Mouse (Mus musculus) heart, embryonic 15.5 days (tissue): ENCODE measurements around the gene Tchp. TPM values are rescaled to one million over a fixed set of nuclear protein-coding genes. Genes with fewer than 3 reads are reported as not detected.

Experiments
- ATAC-seq: fragments of 200-750 bp; cut with Nextera tagmentation; replicated peaks from 2 replicates; pipeline ENCODE4 v1.8.0; 2017; ENCODE audit warnings: low read depth, moderate TSS enrichment; ENCODE audit not compliant: insufficient number of reproducible peaks, insufficient read depth, low FRiP score
- H3K27ac ChIP-seq: fragments of 300-500 bp; sonication (generic); 2 replicates; pipeline ENCODE4 v1.5.1; 2015; ENCODE audit warnings: mild to moderate bottlenecking, inconsistent platforms
- H3K27me3 ChIP-seq: fragments of 300-500 bp; sonication (generic); 2 replicates; pipeline ENCODE4 v1.6.1; 2015; ENCODE audit warnings: inconsistent platforms
- H3K36me3 ChIP-seq: fragments of 300-500 bp; sonication (generic); 2 replicates; pipeline ENCODE4 v1.6.1; 2015; ENCODE audit warnings: mild to moderate bottlenecking, inconsistent platforms
- H3K4me1 ChIP-seq: fragments of 300-500 bp; sonication (generic); replicated peaks from 2 replicates; pipeline ENCODE4 v1.6.1; 2015; ENCODE audit warnings: inconsistent platforms
- H3K4me2 ChIP-seq: fragments of 300-500 bp; sonication (generic); 2 replicates; pipeline ENCODE4 v1.6.1; 2015; ENCODE audit warnings: inconsistent platforms, mild to moderate bottlenecking, moderate library complexity
- H3K4me3 ChIP-seq: fragments of 300-500 bp; sonication (generic); 2 replicates; pipeline ENCODE4 v1.5.1; 2015; ENCODE audit warnings: mild to moderate bottlenecking, inconsistent platforms
- H3K9ac ChIP-seq: fragments of 300-500 bp; sonication (generic); 2 replicates; pipeline ENCODE4 v1.6.1; 2015; ENCODE audit warnings: mild to moderate bottlenecking, inconsistent platforms
- H3K9me3 ChIP-seq: fragments of 300-500 bp; sonication (generic); replicated peaks from 2 replicates; pipeline ENCODE4 v1.6.1; 2016; ENCODE audit warnings: inconsistent platforms
- WGBS: fragments of 180-500 bp; shearing (Covaris S2); methylation state at CpG from one replicate; pipeline ENCODE4 v1.1.7; 2015; ENCODE audit warnings: mixed read lengths; 5-methylcytosine and 5-hydroxymethylcytosine counted together
- polyA plus RNA-seq: library from polyadenylated mRNA; unstranded; fragments of >200 nt; fragmentation: Nextera tagmentation; extraction: Ambion mirVana; gene quantifications from 2 replicates; pipeline ENCODE4 v1.2.1, GENCODE M21; 2015

The Tchp gene
- polyA plus RNA-seq, 1 experiment from 2014 or later = 8.6 TPM

DNA sequence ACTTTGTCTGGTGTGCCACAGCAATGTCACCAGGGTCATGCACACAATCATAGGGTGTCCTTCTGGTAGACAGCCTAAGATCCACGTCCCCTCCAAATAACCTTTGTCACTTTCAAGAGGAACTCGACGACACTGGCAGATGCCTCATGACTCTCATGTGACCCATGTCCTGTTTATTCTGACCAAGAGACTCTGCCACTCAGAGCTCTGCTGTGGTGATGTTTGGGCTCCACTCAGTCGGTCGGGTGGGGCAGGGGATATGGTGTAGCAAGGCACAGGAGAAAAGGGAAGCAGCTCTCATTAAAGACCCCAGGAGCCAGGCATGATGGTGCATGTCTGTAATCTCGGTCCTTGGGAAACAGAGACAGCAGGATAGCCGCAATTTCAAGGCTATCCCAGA, 8.5 kb upstream of the Tchp start:
- no peaks in the 10 kb centered on the region for H3K36me3 ChIP-seq
- H3K27ac ChIP-seq = no peak overlapping the region
- WGBS = 44% methylated on average over 7 of the region's 7 CpGs
- H3K9me3 ChIP-seq = no peaks in the 10 kb centered on the region
- H3K4me1 ChIP-seq = no peaks in the 10 kb centered on the region
- H3K4me3 ChIP-seq = no peak overlapping the region
- H3K9ac ChIP-seq = no peak overlapping the region
- H3K4me2 ChIP-seq = no peak overlapping the region
- no peak for ATAC-seq
- H3K27me3 ChIP-seq = peaks cover 11% of the 10 kb centered on the region

DNA sequence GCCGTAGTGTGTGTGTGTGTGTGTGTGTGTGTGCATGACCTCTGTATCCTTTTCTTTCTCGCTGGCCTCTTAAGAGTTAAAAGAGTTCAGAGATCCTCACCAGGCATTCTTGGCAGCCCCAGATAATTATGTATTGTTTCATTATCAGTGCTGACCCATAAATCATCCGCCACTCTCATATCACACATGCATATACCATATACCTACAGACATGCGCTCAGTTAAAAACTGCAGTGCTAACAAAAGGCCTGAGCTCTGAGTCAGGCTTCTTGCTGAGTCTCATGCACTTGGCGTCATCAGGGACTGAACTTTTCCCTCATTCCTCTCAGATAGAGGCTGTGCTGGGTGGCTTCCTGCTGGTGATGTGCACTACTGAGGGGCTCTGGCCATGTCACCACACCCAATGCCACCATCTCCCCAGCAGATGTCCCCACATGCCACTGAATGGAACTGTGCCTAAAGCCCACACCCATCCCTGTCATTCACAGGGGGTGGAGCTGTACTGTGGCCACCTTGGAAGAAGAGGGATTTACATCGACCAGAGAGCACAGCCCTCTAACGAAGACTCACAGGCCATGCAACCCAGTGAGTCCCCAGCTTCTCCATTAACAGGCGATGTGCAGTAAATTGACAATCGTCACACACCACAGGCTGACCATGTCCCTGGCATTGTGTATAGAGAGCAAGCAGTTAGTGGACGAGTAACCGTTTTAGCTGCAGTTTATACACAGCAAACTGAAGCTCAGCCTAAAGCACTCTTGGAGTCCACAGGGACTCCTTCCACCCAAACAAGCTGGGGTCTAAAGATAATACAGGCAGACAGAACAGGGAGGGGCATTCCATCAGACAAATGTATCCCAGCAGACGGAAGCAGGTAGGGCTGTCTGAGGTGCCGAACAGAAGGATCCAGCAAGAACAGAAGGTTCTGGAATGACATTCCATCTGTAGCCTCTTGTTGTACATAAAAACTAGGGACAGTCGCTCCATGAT, 4.9 kb upstream of the Tchp start:
- Histone ChIP-seq H3K36me3 (no peaks in the 10 kb centered on the region), H3K9ac (no peak overlapping the region), H3K4me1 (no peaks in the 10 kb centered on the region; the same call in 1 of the 2 replicates), H3K27ac (no peak overlapping the region), H3K4me2 (no peak overlapping the region), H3K27me3 (no peaks in the 10 kb centered on the region), H3K4me3 (no peak overlapping the region), H3K9me3 (no peaks in the 10 kb centered on the region)
- 0 out of 2 replicates have a peak, but pooled peaks have one; percentile 34 for ATAC-seq
- WGBS = 58% methylated on average over 14 of the region's 14 CpGs

DNA sequence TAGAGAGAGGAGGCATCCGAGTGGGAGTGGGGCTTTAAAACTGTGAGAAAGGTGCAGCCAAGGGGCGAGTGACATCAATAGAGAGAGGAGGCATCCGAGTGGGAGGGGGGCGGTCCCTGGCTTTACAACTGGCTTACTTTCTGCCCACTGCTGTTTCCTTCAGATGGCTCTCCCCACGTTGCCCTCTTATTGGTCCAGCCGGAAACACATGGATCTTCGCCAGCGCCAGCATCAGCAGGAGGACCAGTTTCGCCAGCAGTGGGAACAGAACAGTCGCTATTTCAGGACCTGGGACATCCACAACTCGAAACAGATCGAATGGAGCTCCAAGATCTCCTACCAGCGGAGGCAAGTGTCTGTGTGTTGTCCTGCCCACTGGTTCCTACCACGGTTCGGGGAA, 931 bp downstream of the Tchp start:
- Histone ChIP-seq H3K9me3 (no peaks in the 10 kb centered on the region), H3K27ac (no peak overlapping the region), H3K36me3 (peaks cover 25% of the 10 kb centered on the region), H3K4me3 (peak overlapping the region; percentile 92), H3K27me3 (no peaks in the 10 kb centered on the region), H3K4me1 (peaks cover 8% of the 10 kb centered on the region), H3K4me2 (peak overlapping the region; percentile 83), H3K9ac (peak overlapping the region; percentile 81)
- 50% methylated on average over 14 of the region's 15 CpGs for WGBS
- ATAC-seq = no peak

DNA sequence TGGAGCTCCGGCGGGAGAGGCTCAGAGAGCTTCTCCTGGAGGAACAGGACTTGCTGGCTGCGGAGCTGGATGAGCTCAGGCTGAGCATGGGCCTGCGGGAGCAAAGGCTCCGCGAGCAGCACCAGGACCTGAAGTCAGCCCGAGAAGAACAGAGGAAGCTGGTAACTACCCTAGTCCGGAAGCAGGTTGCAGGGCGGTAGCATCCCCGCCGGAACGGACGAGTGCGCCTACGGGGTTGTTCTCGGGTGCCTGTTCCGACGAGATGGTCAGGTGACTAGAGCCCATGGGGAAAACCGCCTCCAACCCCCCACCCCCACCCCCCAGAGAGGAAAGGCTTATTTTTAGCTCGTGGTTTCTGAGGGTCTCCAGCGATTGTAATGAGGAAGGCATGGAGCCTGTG, 1.8 kb downstream of the Tchp start:
- H3K9me3 ChIP-seq = no peaks in the 10 kb centered on the region
- no peak overlapping the region for H3K27ac ChIP-seq
- peaks cover 8% of the 10 kb centered on the region for H3K4me1 ChIP-seq
- no peak overlapping the region for H3K4me2 ChIP-seq
- peaks cover 32% of the 10 kb centered on the region for H3K36me3 ChIP-seq
- no peaks in the 10 kb centered on the region for H3K27me3 ChIP-seq
- no peak overlapping the region for H3K9ac ChIP-seq
- no peak overlapping the region for H3K4me3 ChIP-seq
- WGBS = 81% methylated on average over 21 of the region's 21 CpGs
- ATAC-seq = no peak

DNA sequence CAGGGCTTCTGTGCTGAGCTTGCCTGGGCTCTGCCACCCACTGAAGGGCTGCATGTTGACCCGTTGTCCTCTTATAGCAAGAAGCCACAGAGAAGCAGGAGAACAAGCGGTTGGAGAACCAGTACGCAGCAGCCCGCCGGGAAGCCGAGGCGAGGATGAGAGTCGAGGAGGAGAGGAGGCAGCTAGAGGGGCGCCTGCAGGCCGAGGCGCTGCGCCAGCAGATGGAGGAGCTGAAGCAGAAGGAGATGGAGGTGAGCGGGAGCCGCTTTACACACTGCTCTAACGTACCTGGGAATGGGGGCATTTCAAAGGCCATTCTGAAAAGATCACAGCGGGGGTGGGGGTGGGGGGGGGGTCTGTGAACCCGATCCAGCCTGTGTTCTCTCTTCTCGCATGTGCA, 7.0 kb downstream of the Tchp start:
- no peaks in the 10 kb centered on the region for H3K9me3 ChIP-seq
- WGBS = 94% methylated on average over 18 of the region's 18 CpGs
- H3K4me2 ChIP-seq = no peak overlapping the region
- no peak overlapping the region for H3K27ac ChIP-seq
- H3K27me3 ChIP-seq = no peaks in the 10 kb centered on the region
- no peak overlapping the region for H3K4me3 ChIP-seq
- no peak for ATAC-seq
- no peak overlapping the region for H3K9ac ChIP-seq
- H3K4me1 ChIP-seq = no peaks in the 10 kb centered on the region
- H3K36me3 ChIP-seq = peaks cover 80% of the 10 kb centered on the region

DNA sequence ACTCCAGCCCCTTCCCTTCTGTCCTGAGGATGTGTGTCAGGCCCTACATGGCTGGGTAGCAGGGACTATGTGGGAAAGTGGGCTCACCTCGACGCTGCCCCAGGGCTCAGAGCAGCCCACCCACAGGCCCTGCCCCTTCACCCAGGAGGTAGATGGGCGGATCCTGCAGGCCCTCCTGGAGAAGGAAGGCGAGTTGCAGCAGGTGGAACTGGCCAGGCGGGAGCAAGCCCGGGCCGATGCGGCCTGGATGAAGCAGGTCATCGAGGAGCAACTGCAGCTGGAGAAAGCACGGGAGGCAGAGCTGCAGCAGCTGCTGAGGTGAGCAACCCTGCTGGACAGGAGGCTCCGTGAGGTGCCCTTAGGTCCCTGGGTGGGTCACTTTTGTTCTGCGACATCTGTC, 9.7 kb downstream of the Tchp start:
- Histone ChIP-seq H3K9me3 (no peaks in the 10 kb centered on the region), H3K4me1 (no peaks in the 10 kb centered on the region), H3K27me3 (no peaks in the 10 kb centered on the region), H3K36me3 (peaks cover 74% of the 10 kb centered on the region), H3K9ac (no peak overlapping the region), H3K4me3 (no peak overlapping the region), H3K27ac (no peak overlapping the region), H3K4me2 (no peak overlapping the region)
- WGBS = 90% methylated on average over 12 of the region's 12 CpGs
- ATAC-seq = no peak

DNA sequence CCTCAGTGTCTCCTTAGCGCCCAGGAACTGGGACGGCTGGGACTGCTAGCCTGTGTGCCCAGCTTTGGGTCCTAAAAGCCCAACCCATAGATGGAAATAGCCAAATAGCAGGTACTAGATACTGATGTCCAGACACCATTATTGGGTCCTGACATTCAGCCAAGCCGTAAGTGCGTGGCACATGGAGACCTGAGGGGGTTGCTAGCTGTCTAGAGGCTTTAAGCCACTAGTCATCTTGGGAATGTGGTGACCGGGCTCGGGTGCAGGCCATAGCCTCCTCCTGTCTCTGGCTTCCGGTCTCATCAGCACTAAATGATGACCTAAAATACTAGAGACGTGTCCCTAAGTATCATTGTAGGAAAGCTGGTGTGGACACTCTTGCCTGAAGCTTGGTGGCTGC, 10.4 kb downstream of the Tchp start:
- H3K36me3 ChIP-seq = peaks cover 74% of the 10 kb centered on the region
- no peak overlapping the region for H3K4me2 ChIP-seq
- no peak overlapping the region for H3K9ac ChIP-seq
- H3K27me3 ChIP-seq = no peaks in the 10 kb centered on the region
- no peak for ATAC-seq
- no peak overlapping the region for H3K4me3 ChIP-seq
- 89% methylated on average over 8 of the region's 8 CpGs for WGBS
- H3K9me3 ChIP-seq = no peaks in the 10 kb centered on the region
- H3K4me1 ChIP-seq = no peaks in the 10 kb centered on the region
- H3K27ac ChIP-seq = no peak overlapping the region

DNA sequence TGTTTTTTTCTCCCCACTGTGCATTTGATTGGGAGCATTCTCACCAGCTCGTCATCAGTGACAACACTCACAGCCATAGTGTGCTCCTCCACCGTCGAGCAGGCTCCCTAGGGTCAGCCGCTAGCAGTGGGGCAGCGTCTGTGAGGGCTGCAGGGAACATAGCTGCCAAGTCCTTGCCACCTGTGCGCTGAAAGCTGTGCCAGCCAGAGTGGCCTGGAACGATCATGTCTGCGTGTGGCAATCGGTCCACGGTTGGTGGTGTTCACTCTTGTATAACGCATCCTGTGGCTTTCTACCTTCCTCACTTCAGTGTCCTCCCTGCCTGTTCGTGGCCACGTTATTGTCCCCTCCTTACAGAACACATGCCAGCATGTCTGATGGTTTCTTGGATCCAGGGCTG, 10.9 kb downstream of the Tchp start:
- Histone ChIP-seq H3K9ac (no peak overlapping the region), H3K4me1 (no peaks in the 10 kb centered on the region), H3K27ac (no peak overlapping the region), H3K27me3 (no peaks in the 10 kb centered on the region), H3K4me3 (no peak overlapping the region), H3K9me3 (no peaks in the 10 kb centered on the region), H3K36me3 (peaks cover 70% of the 10 kb centered on the region), H3K4me2 (no peak overlapping the region)
- ATAC-seq = no peak
- WGBS = 85% methylated on average over 13 of the region's 13 CpGs

DNA sequence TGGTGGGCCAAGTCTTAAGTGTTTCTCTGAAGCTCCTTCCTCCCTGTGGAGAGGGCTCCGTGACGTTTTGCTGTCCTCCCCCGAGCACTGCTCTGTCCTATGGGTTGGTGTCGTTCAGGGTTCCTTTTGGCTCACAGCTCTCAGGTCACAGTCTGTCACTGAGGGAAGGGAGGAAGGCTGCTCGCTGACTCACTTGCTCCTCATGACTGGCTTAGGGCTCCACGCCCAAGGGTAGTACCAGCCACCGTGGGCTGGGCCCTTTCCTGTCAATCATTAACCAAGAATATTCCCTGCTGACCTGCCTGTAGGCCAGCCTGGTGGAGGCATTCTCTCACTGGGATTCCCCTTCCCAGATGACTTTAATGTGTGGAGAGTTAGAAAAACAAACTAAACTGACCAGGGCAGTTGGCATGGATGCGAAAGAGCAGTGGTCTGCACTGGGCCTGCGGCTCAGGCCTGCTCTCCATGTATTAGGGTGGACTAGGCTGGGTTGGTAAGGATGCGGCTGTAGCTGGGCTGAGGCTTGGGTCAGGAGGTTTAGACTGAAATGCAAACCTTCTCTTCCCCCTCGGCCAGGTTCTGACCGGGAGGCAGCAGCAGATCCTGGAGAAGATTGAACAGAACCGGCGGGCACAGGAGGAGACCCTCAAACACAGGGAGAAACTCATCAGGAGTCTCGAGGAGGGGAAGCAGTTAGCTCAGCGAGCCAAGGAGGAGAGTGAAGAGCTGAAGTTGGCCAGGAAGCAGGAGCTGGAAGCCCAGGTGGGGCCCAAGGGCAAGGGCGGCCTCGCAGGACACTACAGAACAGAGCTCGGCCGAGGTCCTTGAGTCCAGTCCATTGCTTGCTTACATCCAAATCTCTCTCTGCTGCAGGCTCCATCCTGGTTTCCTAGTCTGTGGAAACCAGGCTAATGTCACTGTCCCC, 11.7 kb downstream of the Tchp start:
- no peak for ATAC-seq
- Histone ChIP-seq H3K4me3 (no peak overlapping the region), H3K27ac (no peak overlapping the region), H3K9ac (no peak overlapping the region), H3K4me1 (no peaks in the 10 kb centered on the region), H3K4me2 (no peak overlapping the region), H3K36me3 (peaks cover 64% of the 10 kb centered on the region), H3K27me3 (no peaks in the 10 kb centered on the region), H3K9me3 (0 out of 2 replicates have a peak, but pooled peaks cover 4% of the 10 kb centered on the region)
- WGBS = 85% methylated on average over 20 of the region's 20 CpGs

DNA sequence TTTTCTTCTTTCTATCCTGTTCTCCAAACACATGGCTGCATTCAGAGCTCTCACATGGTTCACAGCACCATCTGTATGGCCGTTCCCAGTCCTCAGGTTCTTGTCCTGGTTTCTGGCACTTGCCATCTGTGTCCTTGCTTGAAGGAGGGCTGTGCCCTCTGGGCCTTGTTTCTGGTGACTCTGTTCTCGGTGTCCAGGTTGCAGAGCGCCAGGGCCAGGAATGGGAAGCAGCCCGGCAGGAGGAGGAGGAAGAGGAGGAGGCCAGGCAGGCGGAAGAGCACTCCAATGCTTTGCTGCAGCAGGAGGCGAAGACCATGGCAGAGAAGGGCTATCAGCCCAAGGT, 12.3 kb downstream of the Tchp start:
- WGBS = 89% methylated on average over 6 of the region's 6 CpGs
- no peak overlapping the region for H3K9ac ChIP-seq
- no peak overlapping the region for H3K4me3 ChIP-seq
- no peaks in the 10 kb centered on the region for H3K27me3 ChIP-seq
- 0 out of 2 replicates have a peak, but pooled peaks cover 6% of the 10 kb centered on the region for H3K9me3 ChIP-seq
- H3K27ac ChIP-seq = no peak overlapping the region
- H3K36me3 ChIP-seq = peaks cover 58% of the 10 kb centered on the region
- ATAC-seq = no peak
- H3K4me1 ChIP-seq = no peaks in the 10 kb centered on the region
- H3K4me2 ChIP-seq = no peak overlapping the region

DNA sequence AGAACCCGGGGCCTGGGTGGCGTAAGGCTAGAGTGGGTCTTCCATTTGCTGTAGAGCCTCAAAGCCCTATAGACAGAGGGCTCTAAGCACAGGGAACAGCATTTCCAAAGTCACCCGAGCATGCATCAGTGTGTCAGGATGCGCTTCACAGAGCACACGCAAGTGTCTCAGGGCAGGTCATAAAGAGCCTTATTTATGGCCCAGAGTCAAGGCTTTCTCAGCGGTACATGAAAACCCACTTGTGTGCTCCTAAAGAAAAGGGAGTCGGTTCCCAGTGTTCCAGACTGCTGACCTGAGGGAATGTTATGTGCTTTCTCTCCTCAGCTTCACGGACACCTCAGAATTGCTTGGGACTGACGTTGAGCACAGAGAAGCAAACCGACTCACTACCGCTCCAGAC, 13.2 kb downstream of the Tchp start:
- no peak overlapping the region for H3K9ac ChIP-seq
- no peak overlapping the region for H3K4me2 ChIP-seq
- no peak for ATAC-seq
- H3K4me3 ChIP-seq = no peak overlapping the region
- H3K9me3 ChIP-seq = 0 out of 2 replicates have a peak, but pooled peaks cover 6% of the 10 kb centered on the region
- H3K27me3 ChIP-seq = no peaks in the 10 kb centered on the region
- WGBS = 93% methylated on average over 11 of the region's 11 CpGs
- H3K27ac ChIP-seq = no peak overlapping the region
- H3K36me3 ChIP-seq = peaks cover 49% of the 10 kb centered on the region
- H3K4me1 ChIP-seq = no peaks in the 10 kb centered on the region
